20 mouse cellular contexts compared by ENCODE assay signal in the genomic region with DNA sequence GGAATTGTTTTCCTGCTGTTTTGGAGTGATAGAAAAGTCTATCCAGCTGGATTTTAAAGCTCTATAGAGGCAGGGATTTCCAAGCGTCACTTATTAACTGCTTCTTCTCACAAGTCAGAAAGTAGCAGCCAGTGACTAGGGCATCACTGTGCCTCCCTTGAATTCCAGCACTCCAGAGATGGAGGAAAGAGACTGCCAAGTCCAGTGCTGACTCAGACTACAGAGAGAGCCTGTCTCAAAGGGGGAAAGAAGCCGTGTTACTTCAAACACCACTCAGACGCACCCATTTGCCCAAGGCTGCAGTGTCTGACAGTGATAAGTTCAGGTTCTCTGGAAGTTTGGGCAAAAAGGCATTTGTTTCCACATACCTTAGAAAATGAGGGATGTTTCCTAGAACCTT. TPM values are rescaled to one million over a fixed set of nuclear protein-coding genes. Genes with fewer than 3 reads are reported as not detected.
DNase-seq lines count a peak whose midpoint lies in the region; ATAC-seq lines count a peak whose summit lies in the region.
"Had no signal": no experiment of that assay in that cellular context is flagged by ENCODE, and none has a peak within 500 bp of the region (broad histone marks: within the 10 kb centered on the region; RNA-seq: fewer than 3 reads in every experiment).

No protein-coding gene starts in this region.

- no peak overlapping the region for H3K9ac ChIP-seq in lung, embryonic 16.5 days (ENCODE audit: low read length)
- H3K9ac ChIP-seq: embryonic facial prominence, embryonic 15.5 days; forebrain, embryonic 15.5 days; heart, embryonic 12.5 days; hindbrain, embryonic 15.5 days had no signal

- no peak overlapping the region for H3K4me2 ChIP-seq in lung, embryonic 16.5 days (ENCODE audit: low read depth, low read length)
- H3K4me2 ChIP-seq: embryonic facial prominence, embryonic 15.5 days; forebrain, embryonic 15.5 days; heart, embryonic 12.5 days; hindbrain, embryonic 15.5 days had no signal

- ATAC-seq in lung, embryonic 16.5 days (ENCODE audit: low read depth) = peak; percentile 28; the same call in 1 of the 2 replicates
- ATAC-seq: forebrain, embryonic 15.5 days; intestine, embryonic 16.5 days had no signal

- peak; percentile 85 for DNase-seq in heart, adult 11 months
- DNase-seq in heart, adult 18-20 months = no peak
- no peak for DNase-seq in lung, postnatal 25 days (ENCODE audit: low spot score)
- DNase-seq in Muller cell, postnatal 12 days (ENCODE audit: inconsistent ontology term) = peak; percentile 33
- DNase-seq in embryo, embryonic 10.5 days (ENCODE audit: low spot score) = no peak
- no peak for DNase-seq in adrenal gland, adult (ENCODE audit: inconsistent age in 2 of 2, low spot score in 1 of 2)
- DNase-seq: adrenal gland, postnatal 14 days; cerebellum, adult 18-20 months; cerebellum, adult 9-11 months; embryo, embryonic 11 days; gastrocnemius, postnatal 36 days; heart, postnatal 36 days had no signal

- no peaks in the 10 kb centered on the region for H3K36me3 ChIP-seq in lung, embryonic 16.5 days (ENCODE audit: control insufficient read depth, insufficient read depth, low read length)
- H3K36me3 ChIP-seq: embryonic facial prominence, embryonic 15.5 days; forebrain, embryonic 15.5 days; heart, embryonic 12.5 days; hindbrain, embryonic 15.5 days had no signal

- H3K27ac ChIP-seq in lung, embryonic 16.5 days (ENCODE audit: low read length) = no peak overlapping the region
- H3K27ac ChIP-seq: embryonic facial prominence, embryonic 15.5 days; forebrain, embryonic 15.5 days; hindbrain, embryonic 15.5 days had no signal

- H3K27me3 ChIP-seq in lung, embryonic 16.5 days (ENCODE audit: control insufficient read depth, insufficient read depth, low read depth, low read length) = no peaks in the 10 kb centered on the region
- H3K27me3 ChIP-seq: CH12.LX; embryonic facial prominence, embryonic 15.5 days; forebrain, embryonic 15.5 days; heart, embryonic 12.5 days; hindbrain, embryonic 15.5 days had no signal

- no peak overlapping the region for H3K4me3 ChIP-seq in lung, embryonic 16.5 days (ENCODE audit: low read length)
- H3K4me3 ChIP-seq: embryonic facial prominence, embryonic 15.5 days; erythroblast, embryonic 14.5 days; forebrain, embryonic 15.5 days; heart, embryonic 12.5 days; hindbrain, embryonic 15.5 days had no signal

- 40% methylated on average over 3 of the region's 3 CpGs for WGBS in lung, embryonic 16.5 days

- peaks cover 4% of the 10 kb centered on the region for H3K4me1 ChIP-seq in lung, embryonic 16.5 days (replicated peaks; ENCODE audit: control insufficient read depth, insufficient read depth, low read length)
- H3K4me1 ChIP-seq: forebrain, embryonic 15.5 days; hindbrain, embryonic 15.5 days had no signal

- no peaks in the 10 kb centered on the region for H3K9me3 ChIP-seq in lung, embryonic 16.5 days (ENCODE audit: control insufficient read depth, low read length)
- H3K9me3 ChIP-seq: embryonic facial prominence, embryonic 15.5 days; forebrain, embryonic 15.5 days; heart, embryonic 12.5 days; hindbrain, embryonic 15.5 days had no signal

RNA-seq across cellular contexts. Expression of a gene that starts 58.6 kb away (rescaled TPM):
- 1 to 10 TPM; 6.3 to 6.9 TPM for total RNA-seq in heart, adult 18-20 months (2021)
- polyA plus RNA-seq in lung, embryonic 16.5 days (2015; fragmentation: Nextera tagmentation; extraction: Ambion mirVana) = 6.6 and 7.3 TPM in 2 replicates

Comparison
In these comparisons a context has a peak if more than half of its experiments do, and no peak if none do; other contexts are left out.
1. DNase-seq: peak in heart, adult 11 months (single experiment) and Muller cell, postnatal 12 days (single experiment); none in heart, adult 18-20 months (0 of 2), lung, postnatal 25 days (single experiment), embryo, embryonic 10.5 days (single experiment) and adrenal gland, adult (0 of 2).